Mouse (Mus musculus): ENCODE data around the gene Mfap1b. TPM values are rescaled to one million over a fixed set of nuclear protein-coding genes. Genes with fewer than 3 reads are reported as not detected.

Gene Mfap1b
- polyA plus RNA-seq (2012; fragmentation: generic; extraction: Trizol), result 10 to 100 TPM in 1 of 2 experiments, 1 to 10 TPM in 1; 1.0 to 11.0 TPM

GRCm38 (mm10) chr2:121473301-121474179, at the start of gene Mfap1b:
Gene Mfap1b (minus strand): TSS chr2:121474067.

GRCm38 (mm10) chr2:121505942-121506882, 32.3 kb upstream of the Mfap1b start, which contains the start of the genes Mfap1a and Wdr76:
Gene Mfap1a (minus strand): TSS chr2:121506665.
Gene Wdr76 (plus strand): TSS chr2:121506723.

GRCm38 (mm10) chr2:121456692-121457642, 16.9 kb downstream of the Mfap1b start, which contains the start of gene Serinc4:
Gene Serinc4 (minus strand): TSS chr2:121456781.

GRCm38 (mm10) chr2:121452990-121453389, 20.9 kb downstream of the Mfap1b start, which contains the start of gene Hypk:
Gene Hypk (plus strand): TSS chr2:121453290.

GRCm38 (mm10) chr2:121448739-121449535, 24.9 kb downstream of the Mfap1b start, which contains the start of gene Serf2:
Gene Serf2 (plus strand): TSS chr2:121449195.

GRCm38 (mm10) chr2:121444178-121444577, 29.7 kb downstream of the Mfap1b start, which contains the start of gene Ell3:
Gene Ell3 (minus strand): TSS chr2:121444278.

GRCm38 (mm10) chr2:121413387-121414042, 60.4 kb downstream of the Mfap1b start, which contains the start of the genes Pdia3 and Catsper2:
Gene Pdia3 (plus strand): TSS chr2:121413775.
Gene Catsper2 (minus strand): TSS chr2:121413792.

Other genes starting within 250 kb of the Mfap1b start
- gene Trp53bp1, start 202.7 kb downstream of the Mfap1b start, polyA plus RNA-seq (2012; fragmentation: generic; extraction: Trizol), result 10 to 100 TPM in 1 of 2 experiments, 1 to 10 TPM in 1; 1.9 to 16.1 TPM
- 10 to 100 TPM in 1 of 2 experiments, 1 to 10 TPM in 1; 9.6 to 20.3 TPM for gene Map1a, start 184.5 kb downstream of the Mfap1b start, polyA plus RNA-seq (2012; fragmentation: generic; extraction: Trizol)
- 1 to 10 TPM; 1.7 to 5.2 TPM for gene Ppip5k1, start 118.7 kb downstream of the Mfap1b start, polyA plus RNA-seq (2012; fragmentation: generic; extraction: Trizol)
- gene Ckmt1, start 116.4 kb downstream of the Mfap1b start, polyA plus RNA-seq (2012; fragmentation: generic; extraction: Trizol), result under 1 TPM; 0.33 to 0.79 TPM
- not detected for gene Strc, start 86.9 kb downstream of the Mfap1b start, polyA plus RNA-seq (2012; fragmentation: generic; extraction: Trizol)
- 100 to 1,000 TPM in 1 of 2 experiments, 10 to 100 TPM in 1; 29.7 to 200 TPM for gene Pdia3, start 60.3 kb downstream of the Mfap1b start, polyA plus RNA-seq (2012; fragmentation: generic; extraction: Trizol)
- 1 to 10 TPM in 1 of 2 experiments, under 1 TPM in 1; 0.56 to 2.3 TPM for gene Catsper2, start 60.3 kb downstream of the Mfap1b start, polyA plus RNA-seq (2012; fragmentation: generic; extraction: Trizol)
- under 1 TPM in 1 of 2 experiments, not detected in 1; 0.14 TPM for gene Ell3, start 29.8 kb downstream of the Mfap1b start, polyA plus RNA-seq (2012; fragmentation: generic; extraction: Trizol)
- gene Serf2, start 24.9 kb downstream of the Mfap1b start, polyA plus RNA-seq (2012; fragmentation: generic; extraction: Trizol), result 1,000 to 10,000 TPM in 1 of 2 experiments, 100 to 1,000 TPM in 1; 627 to 1,090 TPM
- gene Hypk, start 20.8 kb downstream of the Mfap1b start, polyA plus RNA-seq (2012; fragmentation: generic; extraction: Trizol), result 10 to 100 TPM; 12.1 to 14.8 TPM
- under 1 TPM in 1 of 2 experiments, not detected in 1; 0.55 TPM for gene Serinc4, start 17.3 kb downstream of the Mfap1b start, polyA plus RNA-seq (2012; fragmentation: generic; extraction: Trizol)
- 1 to 10 TPM in 1 of 2 experiments, under 1 TPM in 1; 0.75 to 9.4 TPM for gene Mfap1a, start 32.6 kb upstream of the Mfap1b start, polyA plus RNA-seq (2012; fragmentation: generic; extraction: Trizol)
- 1 to 10 TPM in 1 of 2 experiments, under 1 TPM in 1; 0.37 to 1.7 TPM for gene Wdr76, start 32.7 kb upstream of the Mfap1b start, polyA plus RNA-seq (2012; fragmentation: generic; extraction: Trizol)

All from C3H10T1/2 (cell line).